16 mouse cellular contexts compared by ENCODE assay signal in the genomic region with DNA sequence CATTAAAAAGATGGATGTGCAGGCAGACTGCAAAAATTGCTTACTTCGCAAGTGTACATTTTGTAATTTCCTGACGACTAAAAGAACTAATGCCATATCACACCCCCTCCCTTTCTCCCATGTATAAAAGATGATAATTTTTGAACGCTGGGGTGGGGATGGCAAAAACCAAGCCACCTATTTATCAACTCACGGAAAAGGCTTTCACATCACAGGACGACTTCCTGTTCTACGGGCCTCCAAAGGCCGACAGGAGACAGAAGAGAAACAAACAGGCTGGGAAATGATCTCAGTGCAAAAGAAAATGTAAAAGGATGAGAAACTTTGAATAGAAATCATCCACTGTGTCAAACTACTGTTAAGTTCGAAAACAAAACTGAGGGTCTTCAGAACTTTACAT. TPM values are rescaled to one million over a fixed set of nuclear protein-coding genes. Genes with fewer than 3 reads are reported as not detected.
"Had no signal": no experiment of that assay in that cellular context is flagged by ENCODE, and none has a peak within 500 bp of the region (broad histone marks: within the 10 kb centered on the region; RNA-seq: fewer than 3 reads in every experiment).

No protein-coding gene starts in this region.

- H3K9ac ChIP-seq: limb, embryonic 13.5 days; liver, embryonic 15.5 days; lung, embryonic 15.5 days; midbrain, embryonic 13.5 days; neural tube, embryonic 15.5 days had no signal

- H3K4me1 ChIP-seq: liver, embryonic 15.5 days had no signal

- H3K27me3 ChIP-seq: limb, embryonic 13.5 days; liver, embryonic 15.5 days; lung, embryonic 15.5 days; midbrain, embryonic 13.5 days; neural tube, embryonic 15.5 days had no signal

- H3K9me3 ChIP-seq: limb, embryonic 13.5 days; liver, embryonic 15.5 days; lung, embryonic 15.5 days; midbrain, embryonic 13.5 days; neural tube, embryonic 15.5 days had no signal

- ATAC-seq: hindbrain, postnatal 0 days; midbrain, embryonic 13.5 days had no signal

- H3K4me3 ChIP-seq: layer of hippocampus, adult 2 months; limb, embryonic 13.5 days; liver, embryonic 15.5 days; lung, embryonic 15.5 days; midbrain, embryonic 13.5 days; myocyte; neural tube, embryonic 15.5 days had no signal

- DNase-seq: left cerebral cortex, postnatal 4 days; right cerebral cortex, adult 18-20 months; thymus, postnatal 4 days had no signal

- H3K36me3 ChIP-seq: limb, embryonic 13.5 days; liver, embryonic 15.5 days; lung, embryonic 15.5 days; midbrain, embryonic 13.5 days; neural tube, embryonic 15.5 days had no signal

- H3K4me2 ChIP-seq: limb, embryonic 13.5 days; liver, embryonic 11.5 days; liver, embryonic 15.5 days; lung, embryonic 15.5 days; midbrain, embryonic 13.5 days; neural tube, embryonic 15.5 days had no signal

- H3K27ac ChIP-seq: hindbrain, postnatal 0 days; kidney, postnatal 0 days; layer of hippocampus, adult 2 months; limb, embryonic 13.5 days; liver, embryonic 15.5 days; lung, embryonic 15.5 days; midbrain, embryonic 13.5 days; neural tube, embryonic 15.5 days; stomach, postnatal 0 days had no signal

RNA-seq across cellular contexts. Expression of gene Gm10295, which starts 43.2 kb away (rescaled TPM):
- polyA plus RNA-seq: hindbrain, postnatal 0 days; intestine, embryonic 14.5 days; kidney, postnatal 0 days; limb, embryonic 13.5 days; liver, embryonic 11.5 days; liver, embryonic 15.5 days; lung, embryonic 15.5 days; midbrain, embryonic 13.5 days; myocyte; neural tube, embryonic 11.5 days; neural tube, embryonic 15.5 days; stomach, postnatal 0 days had no signal
